Mouse (Mus musculus) lung, postnatal 14 days (tissue): Measurements from ENCODE around the gene Sac3d1.
"Not testable (repeated sequence)": the region's sequence is repeated elsewhere in the genome, so short reads cannot be mapped to it uniquely, and the experiment has no call there.

Experiments
- DNase-seq: peaks from one replicate; pipeline ENCODE4 v3.0.0; 2021

The Sac3d1 gene

DNA sequence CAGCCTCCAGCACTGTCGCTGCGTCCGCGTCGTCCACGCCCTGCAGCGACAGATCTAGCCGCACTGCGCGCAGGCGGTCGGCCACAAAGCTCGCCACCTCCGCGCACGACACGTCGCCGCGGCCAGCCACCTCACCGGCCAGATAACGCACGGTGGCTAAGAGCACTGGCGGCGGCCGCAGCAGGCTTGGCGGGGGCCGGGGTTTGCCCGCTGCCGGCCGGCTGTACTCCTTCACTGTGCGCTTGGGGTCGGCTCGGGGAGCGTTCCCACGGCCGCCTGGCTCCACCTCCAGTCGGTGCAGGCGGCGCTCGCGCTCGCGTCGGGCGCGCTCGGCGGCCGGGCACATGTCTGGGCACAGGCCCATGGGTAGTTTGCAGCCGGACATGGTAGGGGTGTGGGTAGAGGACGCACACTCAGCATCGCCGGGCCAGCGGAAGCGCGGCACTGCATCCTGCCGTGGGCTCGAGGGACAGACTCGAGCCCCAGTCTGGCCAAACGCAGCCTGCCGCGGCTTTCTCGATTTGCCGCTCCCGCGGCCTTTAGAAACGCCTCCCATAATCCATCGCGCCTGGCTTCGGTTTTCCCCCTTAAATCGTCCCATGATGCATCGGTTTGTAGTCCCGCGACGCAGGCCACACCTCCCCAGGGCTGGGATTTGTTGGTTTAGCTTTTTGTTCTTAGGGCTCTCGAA is at the start of gene Sac3d1:
Sac3d1 (minus strand) TSS at position 665 of the 691 bp plus-strand sequence.
- DNase-seq: peak; percentile 86

GRCm38 (mm10) chr19:6166750-6167149 is 48.3 kb upstream of the Sac3d1 start:
- DNase-seq: no peak

- DNase-seq: peak; percentile 34
These were observed 45.6 kb upstream of the Sac3d1 start for GRCm38 (mm10) chr19:6163872-6164547.

DNA sequence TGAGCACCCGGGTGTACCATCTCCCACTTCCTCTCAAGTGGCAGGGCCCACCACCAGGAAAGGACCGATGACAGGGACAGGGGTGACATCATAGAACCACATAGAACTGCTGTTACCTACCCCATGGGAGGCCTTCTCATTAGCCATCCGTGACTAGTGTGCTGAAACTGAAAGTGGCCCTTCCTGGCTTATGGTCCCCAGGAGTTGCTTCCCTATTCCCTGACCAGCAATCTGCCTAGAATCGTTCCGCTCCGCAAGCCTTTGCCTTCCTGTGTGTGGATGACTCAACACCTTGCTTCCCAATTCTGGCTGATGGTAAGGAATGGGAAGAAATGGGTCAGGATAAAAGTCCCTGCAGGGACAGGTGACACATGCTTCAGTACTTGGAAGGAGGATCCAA is 38.8 kb upstream of the Sac3d1 start:
- no peak for DNase-seq

DNA sequence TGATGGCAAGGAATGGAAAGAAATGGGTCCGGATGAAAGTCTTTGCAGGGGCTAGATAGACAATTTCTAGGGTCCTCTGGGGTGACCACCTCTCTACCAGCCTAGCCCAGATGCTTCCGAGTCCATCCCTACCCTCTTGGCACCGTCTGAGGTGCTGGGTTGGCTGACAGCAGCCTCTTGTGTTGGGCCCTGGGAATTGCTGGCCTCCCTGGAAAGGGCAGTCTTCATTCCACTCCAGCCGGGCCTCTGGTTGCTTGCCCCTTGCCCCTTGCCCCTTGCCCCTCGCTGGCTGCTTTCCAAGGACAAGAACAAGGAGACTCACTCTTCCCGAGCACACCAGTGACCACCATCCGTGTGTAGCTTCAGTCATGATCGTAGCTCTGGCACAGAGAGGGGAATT is 37.9 kb upstream of the Sac3d1 start:
- DNase-seq: no peak

DNA sequence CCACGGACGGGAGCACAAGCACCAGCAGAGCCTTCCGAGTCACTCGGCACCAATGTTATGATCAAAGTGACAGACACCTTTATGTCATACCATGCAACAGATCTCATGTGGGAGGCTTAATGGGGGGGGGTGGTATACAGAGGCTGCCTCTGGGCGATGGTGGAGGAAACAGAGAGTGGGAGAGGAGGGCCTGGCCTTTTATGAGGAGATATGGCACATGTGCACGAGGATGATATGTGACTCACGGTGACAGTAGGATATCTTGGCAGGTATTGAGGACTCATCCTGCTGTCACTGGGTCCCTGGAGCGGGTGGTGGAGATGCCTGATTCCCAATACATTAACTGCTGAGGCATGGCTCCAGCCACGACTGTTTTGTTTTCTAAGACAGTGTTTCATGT is 36.7 kb upstream of the Sac3d1 start:
- DNase-seq: no peak

GRCm38 (mm10) chr19:6144842-6145241 is 26.4 kb upstream of the Sac3d1 start:
- DNase-seq: no peak

DNA sequence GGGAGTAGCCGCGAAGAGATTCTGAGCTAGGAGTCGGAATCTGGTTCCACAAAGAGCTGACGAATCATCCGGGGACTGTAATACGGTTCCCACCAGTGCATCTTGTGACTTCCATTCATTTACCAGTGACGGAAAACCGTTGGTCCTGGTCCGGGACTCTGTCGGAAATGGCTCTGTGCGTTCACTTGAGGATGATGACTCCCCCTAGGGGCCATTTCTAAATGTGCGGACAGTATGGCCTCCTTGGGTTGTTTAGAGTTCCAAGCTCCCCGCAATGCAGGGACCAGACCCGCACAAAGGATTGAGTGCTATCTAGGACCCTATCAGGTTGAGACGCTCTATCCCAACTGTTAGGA is 22.9 kb upstream of the Sac3d1 start, which contains the start of gene Arl2:
Arl2 (minus strand) TSS at position 155 of the 356 bp plus-strand sequence.
- peak; percentile 83 for DNase-seq

DNA sequence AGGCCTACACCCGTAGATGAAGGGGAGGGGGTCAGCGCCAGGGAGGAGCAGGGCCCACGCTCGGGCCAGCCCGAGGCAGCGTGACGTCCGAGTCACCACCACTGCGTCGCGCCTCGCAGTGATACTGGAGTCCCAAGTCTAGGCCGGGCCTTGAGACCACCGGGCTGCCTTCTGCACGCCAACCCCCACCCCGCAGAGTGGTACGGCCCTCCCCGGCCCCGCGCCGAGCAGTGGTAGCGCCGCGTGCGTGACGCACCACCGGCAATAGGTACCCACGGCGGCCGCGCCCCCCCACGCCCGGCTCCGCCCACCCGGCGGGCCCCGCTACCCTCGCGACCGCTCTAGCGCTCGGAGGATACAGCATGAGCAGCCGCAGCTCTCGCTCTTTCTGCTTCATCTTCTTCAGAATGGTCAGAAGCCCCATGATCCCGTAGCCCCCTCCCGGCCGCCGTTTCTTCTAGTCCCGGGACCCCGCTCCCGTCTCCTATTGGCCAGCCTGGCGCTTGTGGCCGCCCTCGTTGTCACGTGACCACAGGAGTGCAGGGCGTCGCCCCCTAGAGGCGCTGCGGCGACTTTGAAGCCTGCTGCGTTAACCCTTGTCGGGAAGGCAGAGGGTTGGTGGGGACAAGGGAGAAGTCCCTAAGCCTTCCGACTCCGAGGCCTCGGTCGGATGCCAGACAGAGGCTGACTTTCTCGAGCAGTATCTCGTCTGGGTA is 22.4 kb upstream of the Sac3d1 start, which contains the start of gene Batf2:
Batf2 (plus strand) TSS at position 306 of the 716 bp plus-strand sequence.
- DNase-seq: peak; percentile 91

DNA sequence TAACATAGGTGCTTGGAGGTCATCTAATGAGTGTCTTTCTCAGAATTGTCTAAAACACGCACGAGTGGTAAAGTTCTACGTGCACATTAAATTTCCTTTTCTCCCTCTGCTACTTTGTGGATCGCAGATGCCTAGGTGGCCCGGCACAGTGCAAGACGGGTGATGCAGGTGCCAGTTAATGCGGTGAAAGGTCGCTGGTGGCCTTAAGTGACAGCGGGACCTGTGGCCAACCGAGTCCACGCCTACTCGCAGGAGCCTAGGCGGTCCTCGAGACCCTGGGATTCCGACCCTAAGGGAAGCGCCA is 21.9 kb upstream of the Sac3d1 start:
- DNase-seq: no peak

DNA sequence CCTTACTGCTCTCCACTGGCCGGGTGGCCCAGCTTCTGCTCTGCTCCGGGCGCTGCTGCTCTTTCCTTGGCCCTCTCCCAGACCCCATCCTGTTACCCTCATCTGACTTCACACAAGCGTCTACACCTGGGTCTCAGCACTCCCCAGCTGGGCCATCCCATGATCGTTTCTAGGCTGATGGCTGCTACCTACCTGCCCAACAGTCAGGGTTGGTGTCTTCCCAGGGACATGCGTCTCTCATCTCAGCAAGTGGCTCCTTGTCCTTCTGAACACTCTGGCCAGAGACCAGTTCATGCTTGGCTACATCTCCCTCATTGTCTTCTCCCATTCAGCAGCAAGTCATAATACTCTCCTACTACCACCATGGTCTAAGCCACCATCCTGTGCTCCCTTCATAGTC is 21.3 kb upstream of the Sac3d1 start:
- no peak for DNase-seq

DNA sequence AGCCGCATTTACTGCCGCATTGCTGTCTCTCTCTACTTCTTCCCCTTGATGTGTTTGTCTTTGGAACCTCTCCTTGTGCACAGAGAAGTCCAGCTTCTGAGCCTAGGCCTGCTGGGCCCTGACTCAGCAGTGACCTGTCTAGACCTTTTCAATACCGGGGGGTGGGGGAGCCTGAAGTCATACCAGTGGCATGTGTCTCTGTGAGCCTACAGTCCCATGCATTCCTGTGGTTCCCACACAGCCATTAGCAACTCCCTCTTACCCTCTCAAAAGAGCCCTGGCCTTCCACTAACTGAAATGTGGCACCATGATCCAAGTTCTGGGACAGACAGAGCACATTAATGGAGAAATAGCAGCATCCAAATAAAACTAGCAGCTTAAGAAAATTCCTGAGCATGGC is 17.9 kb upstream of the Sac3d1 start:
- no peak for DNase-seq

DNA sequence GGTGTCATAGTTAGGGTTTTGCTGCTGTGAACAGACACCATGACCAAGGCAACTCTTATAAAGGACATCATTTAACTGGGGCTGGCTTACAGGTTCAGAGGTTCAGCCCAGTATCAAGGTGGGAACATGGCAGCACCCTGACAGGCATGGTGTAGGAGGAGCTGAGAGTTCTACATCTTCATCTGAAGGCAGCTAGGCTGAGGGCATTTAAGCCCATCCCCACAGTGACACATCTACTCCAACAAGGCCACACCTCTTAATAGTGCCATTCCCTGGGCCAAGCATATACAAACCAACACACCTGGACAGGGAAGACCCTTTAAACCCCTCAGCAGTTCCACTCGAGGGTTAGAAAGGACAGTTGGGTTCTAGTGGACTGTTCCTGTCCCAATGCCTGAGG is 14.7 kb upstream of the Sac3d1 start:
- DNase-seq: not testable (repeated sequence)

DNA sequence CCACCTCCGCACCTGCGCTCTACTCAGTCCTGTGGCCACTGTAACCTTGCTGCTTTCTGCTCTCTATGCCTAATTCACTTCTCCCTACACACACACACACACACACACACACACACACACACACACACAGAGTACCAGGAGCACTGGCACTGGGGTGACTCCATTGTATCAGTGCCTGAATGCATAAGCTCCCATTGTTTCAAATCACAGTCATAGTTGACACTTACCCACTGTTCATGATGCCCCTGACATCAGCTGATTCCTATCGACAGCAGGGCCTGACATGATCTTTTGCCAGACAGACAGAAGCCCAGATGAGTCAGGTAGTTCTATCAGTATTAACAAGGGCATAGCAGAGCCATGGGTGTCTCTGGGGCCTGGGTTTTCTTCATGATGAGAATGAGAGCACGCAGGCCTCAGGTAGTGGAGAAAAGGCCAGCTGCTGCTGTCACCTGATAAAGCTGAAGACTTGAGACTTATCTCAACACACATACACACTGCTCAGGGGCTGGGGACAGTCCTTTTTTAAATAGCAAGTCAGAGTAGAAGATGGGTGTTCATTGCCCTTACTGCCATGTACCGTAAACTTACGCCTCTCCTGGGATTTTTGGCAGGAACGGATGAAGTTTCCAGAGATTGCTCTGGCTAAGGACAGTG is 13.8 kb upstream of the Sac3d1 start:
- no peak for DNase-seq

GRCm38 (mm10) chr19:6130414-6131128 is 12.1 kb upstream of the Sac3d1 start:
- DNase-seq: not testable (repeated sequence)

DNA sequence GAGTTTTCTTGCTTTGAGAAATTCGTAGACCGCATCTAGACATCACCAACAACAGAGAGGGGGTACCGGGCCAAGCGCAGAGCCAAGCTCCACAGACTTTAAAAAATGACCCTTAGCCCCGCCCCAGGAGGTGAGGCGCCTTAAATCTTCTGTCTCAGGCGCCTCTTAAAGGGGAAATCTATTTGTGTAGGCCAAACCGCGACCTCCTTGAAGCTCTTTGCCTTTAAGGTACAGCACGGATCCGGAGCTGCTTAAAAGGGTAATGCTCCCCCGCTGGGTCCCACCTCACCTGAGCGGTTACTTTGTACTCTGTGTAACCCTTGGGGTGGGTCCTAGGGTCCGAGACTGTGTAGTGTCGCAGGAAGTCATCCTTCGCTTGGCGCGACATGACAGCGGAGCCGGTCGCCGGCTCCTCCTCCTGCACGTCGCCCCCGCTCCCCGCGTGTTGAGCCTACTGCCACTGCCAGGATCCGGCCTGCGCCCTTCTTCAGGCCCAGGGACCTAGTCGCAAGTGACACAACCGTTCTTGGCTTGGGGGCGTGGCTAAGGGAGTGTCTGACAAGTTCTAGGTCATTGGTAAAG is 9.4 kb upstream of the Sac3d1 start, which contains the start of gene Snx15:
Snx15 (minus strand) TSS at position 545 of the 582 bp plus-strand sequence.
- peak; percentile 97 for DNase-seq

DNA sequence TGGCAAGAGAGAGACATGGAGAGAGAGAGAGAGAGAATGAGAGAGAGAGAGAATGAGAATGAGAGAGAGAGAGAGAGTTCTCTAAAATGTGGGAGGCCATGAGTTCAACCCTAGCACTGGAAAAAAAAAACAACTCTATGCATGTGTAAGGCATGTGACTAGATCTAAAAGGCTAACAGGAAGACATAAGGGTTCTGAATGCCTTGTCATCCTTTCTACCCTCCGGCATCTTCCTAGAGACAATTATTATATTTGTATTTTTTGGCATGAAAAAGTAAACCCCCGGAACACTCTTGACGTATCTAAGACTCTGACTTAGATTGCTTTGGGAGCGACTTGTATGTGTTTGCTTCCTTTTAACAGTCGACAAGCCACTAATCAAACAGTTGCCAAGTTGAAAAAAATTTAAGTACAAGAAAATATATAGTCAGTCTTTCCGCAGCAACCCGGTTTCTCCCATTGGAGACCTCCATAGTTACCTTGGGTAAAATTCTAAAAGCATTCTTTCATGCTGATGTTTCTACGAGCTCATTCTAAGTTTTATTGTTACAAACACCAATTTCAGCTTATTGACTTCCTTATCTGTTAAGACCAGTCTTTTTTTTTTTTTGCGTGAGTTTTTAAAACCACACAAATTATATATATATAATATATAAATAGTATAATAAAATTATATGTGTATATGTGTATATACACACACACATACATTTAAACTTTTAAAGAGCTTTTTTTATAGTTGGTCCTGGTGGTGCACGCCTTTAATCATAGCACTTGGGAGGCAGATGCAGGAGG is 8.5 kb upstream of the Sac3d1 start:
- DNase-seq: no peak

DNA sequence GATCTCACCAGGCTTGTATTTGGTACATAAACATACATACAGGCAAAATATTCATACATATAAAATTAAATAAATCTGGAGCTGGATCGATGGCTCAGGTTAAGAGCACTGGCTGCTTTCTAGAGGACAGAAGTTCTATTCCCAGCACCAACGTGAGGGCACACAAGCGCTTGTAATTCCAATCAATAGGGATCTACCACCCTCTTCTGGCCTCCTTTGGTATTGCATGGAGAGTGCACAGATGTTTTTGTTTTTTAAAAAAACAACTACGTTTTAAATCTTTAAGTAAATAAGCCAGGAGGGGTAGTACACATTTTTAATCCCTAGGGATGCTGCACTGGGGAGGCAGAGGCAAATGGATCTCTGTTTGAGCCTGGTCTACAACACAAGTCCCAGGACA is 7.8 kb upstream of the Sac3d1 start:
- peak; percentile 74 for DNase-seq

- DNase-seq: no peak
These were observed 6.4 kb upstream of the Sac3d1 start for GRCm38 (mm10) chr19:6124898-6125297.

GRCm38 (mm10) chr19:6123330-6123729 is 4.9 kb upstream of the Sac3d1 start:
- no peak for DNase-seq

DNA sequence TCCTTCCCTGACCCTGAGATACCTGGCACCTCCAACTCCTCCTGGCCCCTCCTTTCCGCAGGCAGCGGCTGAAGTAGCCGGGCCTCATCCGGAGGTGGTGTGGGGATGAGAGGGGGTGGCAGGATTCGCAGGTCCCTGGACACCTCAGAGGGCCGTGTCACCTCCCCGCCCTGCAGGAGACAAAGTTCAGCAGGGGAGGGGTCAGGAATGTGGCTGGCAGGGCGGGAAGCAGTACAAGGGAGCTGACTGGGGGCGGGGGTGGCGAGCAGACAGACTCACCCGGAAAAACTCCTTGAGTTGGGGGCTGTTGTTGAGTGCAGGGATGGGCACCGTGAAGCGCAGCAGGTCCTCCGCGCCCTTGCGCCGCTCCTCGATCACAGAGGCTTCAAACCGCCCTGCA is 3.3 kb upstream of the Sac3d1 start:
- no peak for DNase-seq
